Mouse (Mus musculus) hindbrain, embryonic 16.5 days (tissue): ENCODE data around the gene Madcam1. TPM values are rescaled to one million over a fixed set of nuclear protein-coding genes. Genes with fewer than 3 reads are reported as not detected.

Source experiments
- polyA plus RNA-seq: library from polyadenylated mRNA; unstranded; fragments of >200 nt; fragmentation: Nextera tagmentation; extraction: Ambion mirVana; gene quantifications from 2 replicates; pipeline ENCODE4 v1.2.1, GENCODE M21; 2015

The Madcam1 gene
- polyA plus RNA-seq, 1 experiment from 2014 or later, result 0.99 TPM

Other genes with a start within 250 kb of the Madcam1 start
- 0.04 and 0.06 TPM in 2 replicates for gene Vmn2r83, start 195.8 kb upstream of the Madcam1 start, polyA plus RNA-seq
- 20.7 and 22.2 TPM in 2 replicates for gene Plpp2, start 130.8 kb upstream of the Madcam1 start, polyA plus RNA-seq
- gene Mier2, start 109.4 kb upstream of the Madcam1 start, polyA plus RNA-seq, result 56.5 and 67.4 TPM in 2 replicates
- gene Theg, start 77.2 kb upstream of the Madcam1 start, polyA plus RNA-seq, result not detected in 2 replicates
- 0.62 and 0.70 TPM in 2 replicates for gene C2cd4c, start 50.5 kb upstream of the Madcam1 start, polyA plus RNA-seq
- gene Shc2, start 26.6 kb upstream of the Madcam1 start, polyA plus RNA-seq, result 13.7 and 27.7 TPM in 2 replicates
- 0.37 and 0.89 TPM in 2 replicates for gene Odf3l2, start 18.8 kb upstream of the Madcam1 start, polyA plus RNA-seq
- 107 and 124 TPM in 2 replicates for gene Tpgs1, start 4.8 kb downstream of the Madcam1 start, polyA plus RNA-seq
- gene Cdc34, start 17.6 kb downstream of the Madcam1 start, polyA plus RNA-seq, result 73.5 and 84.7 TPM in 2 replicates
- 1.7 TPM in 2 replicates for gene Gzmm, start 24.5 kb downstream of the Madcam1 start, polyA plus RNA-seq
- gene Bsg, start 39.9 kb downstream of the Madcam1 start, polyA plus RNA-seq, result 1,077 and 1,193 TPM in 2 replicates
- 1.2 and 1.4 TPM in 2 replicates for gene Hcn2, start 52.1 kb downstream of the Madcam1 start, polyA plus RNA-seq
- 37.1 and 50.6 TPM in 2 replicates for gene Polrmt, start 82.0 kb downstream of the Madcam1 start, polyA plus RNA-seq
- 1.9 and 3.1 TPM in 2 replicates for gene Fgf22, start 90.5 kb downstream of the Madcam1 start, polyA plus RNA-seq
- gene Rnf126, start 102.4 kb downstream of the Madcam1 start, polyA plus RNA-seq, result 74.2 and 101 TPM in 2 replicates
- gene Fstl3, start 112.7 kb downstream of the Madcam1 start, polyA plus RNA-seq, result 2.6 and 3.0 TPM in 2 replicates
- 0.31 TPM in 1 of 2 replicates, not detected in the other for gene Prss57, start 126.4 kb downstream of the Madcam1 start, polyA plus RNA-seq
- 297 and 309 TPM in 2 replicates for gene Palm, start 129.0 kb downstream of the Madcam1 start, polyA plus RNA-seq
- 0.46 and 0.59 TPM in 2 replicates for gene Misp, start 156.4 kb downstream of the Madcam1 start, polyA plus RNA-seq
- 61.2 and 79.2 TPM in 2 replicates for gene Ptbp1, start 189.9 kb downstream of the Madcam1 start, polyA plus RNA-seq
- 10.4 and 11.2 TPM in 2 replicates for gene Prtn3, start 209.9 kb downstream of the Madcam1 start, polyA plus RNA-seq
- 387 and 426 TPM in 2 replicates for gene Plppr3, start 210.1 kb downstream of the Madcam1 start, polyA plus RNA-seq
- 0.26 and 0.32 TPM in 2 replicates for gene Elane, start 221.7 kb downstream of the Madcam1 start, polyA plus RNA-seq
- gene Cfd, start 226.3 kb downstream of the Madcam1 start, polyA plus RNA-seq, result not detected in 2 replicates
- 48.2 and 53.8 TPM in 2 replicates for gene Med16, start 244.4 kb downstream of the Madcam1 start, polyA plus RNA-seq
- 1.4 and 18.3 TPM in 2 replicates for gene Gm26602, start 246.3 kb downstream of the Madcam1 start, polyA plus RNA-seq